Mouse (Mus musculus) MEL (cell line): ENCODE results near the gene Baz2a. TPM values are rescaled to one million over a fixed set of nuclear protein-coding genes. Genes with fewer than 3 reads are reported as not detected.

Experiments
- DNase-seq: peaks from one replicate; pipeline ENCODE4 v3.0.0; 2011; ENCODE audit warnings: low read depth, low spot score
- H3K27ac ChIP-seq: 2 replicates; pipeline ENCODE4 v1.5.1; 2012; ENCODE audit warnings: low read depth, mild to moderate bottlenecking, control low read depth, low read length, moderate library complexity; ENCODE audit not compliant: control insufficient read depth
- H3K27me3 ChIP-seq, 2 experiments: fragments of 150-350 bp in 1 of 2; sonication (generic) in 1 of 2; 2 replicates each; pipeline ENCODE4 v1.6.1; 2012; ENCODE audit warnings: low read length in 2 of 2, mild to moderate bottlenecking in 2 of 2, improper control_type of control experiment in 1 of 2, moderate library complexity in 1 of 2; ENCODE audit not compliant: insufficient read depth in 2 of 2, control insufficient read depth in 1 of 2
- H3K36me3 ChIP-seq, 2 experiments: 2 replicates each; pipeline ENCODE4 v1.6.1; 2012 to 2014; ENCODE audit warnings: low read length in 2 of 2, improper control_type of control experiment in 1 of 2, inconsistent platforms in 1 of 2, mild to moderate bottlenecking in 1 of 2; ENCODE audit not compliant: insufficient read depth in 2 of 2, control insufficient read depth in 1 of 2
- H3K4me1 ChIP-seq, 2 experiments: fragments of 150-350 bp in 1 of 2; sonication (generic) in 1 of 2; 2 replicates each; pipeline ENCODE4 v1.6.1; 2012; ENCODE audit warnings: low read length in 2 of 2, improper control_type of control experiment in 1 of 2, mild to moderate bottlenecking in 1 of 2; ENCODE audit not compliant: insufficient read depth in 2 of 2, control insufficient read depth in 1 of 2
- H3K4me3 ChIP-seq, 2 experiments: fragments of 150-350 bp in 1 of 2; sonication (generic) in 1 of 2; 2 replicates each; pipeline ENCODE4 v1.5.1; 2012; ENCODE audit warnings: low read depth in 2 of 2, low read length in 2 of 2, mild to moderate bottlenecking in 2 of 2, moderate library complexity in 2 of 2, control low read depth in 1 of 2, improper control_type of control experiment in 1 of 2; ENCODE audit not compliant: control insufficient read depth in 1 of 2, insufficient read depth in 1 of 2
- H3K79me2 ChIP-seq: 2 replicates; pipeline ENCODE4 v1.6.1; 2012; ENCODE audit warnings: mild to moderate bottlenecking, low read length, moderate library complexity; ENCODE audit not compliant: control insufficient read depth, poor library complexity, insufficient read depth
- H3K9ac ChIP-seq: 2 replicates; pipeline ENCODE4 v1.6.1; 2012; ENCODE audit warnings: low read depth, mild to moderate bottlenecking, control low read depth, low read length, moderate library complexity; ENCODE audit not compliant: control insufficient read depth, poor library complexity, severe bottlenecking
- H3K9me3 ChIP-seq: fragments of 150-350 bp; sonication (generic); replicated peaks from 2 replicates; pipeline ENCODE4 v1.6.1; 2012; ENCODE audit warnings: mild to moderate bottlenecking, low read length, improper control_type of control experiment, moderate library complexity; ENCODE audit not compliant: insufficient read depth
- BHLHE40 ChIP-seq: IDR thresholded peaks from 2 replicates; pipeline ENCODE4 v1.6.1; 2012; ENCODE audit warnings: low read depth, mild to moderate bottlenecking, inconsistent platforms, low read length, improper control_type of control experiment, borderline replicate concordance
- CHD1 ChIP-seq: IDR thresholded peaks from 2 replicates; pipeline ENCODE4 v1.6.1; 2012; ENCODE audit warnings: low read depth, mild to moderate bottlenecking, inconsistent platforms, low read length, improper control_type of control experiment
- CHD2 ChIP-seq: IDR thresholded peaks from 2 replicates; pipeline ENCODE4 v1.6.1; 2011; ENCODE audit warnings: low read length, improper control_type of control experiment
- CTCF ChIP-seq, 3 experiments: IDR thresholded peaks in 2 of 3; conservative IDR thresholded peaks in 1 of 3; 2 replicates each; pipeline ENCODE4 v1.5.1; 2011 to 2012; ENCODE audit warnings: low read length in 3 of 3, low read depth in 2 of 3, mild to moderate bottlenecking in 2 of 3, improper control_type of control experiment in 1 of 3, inconsistent platforms in 1 of 3, mixed read lengths in 1 of 3, moderate library complexity in 1 of 3; ENCODE audit not compliant: control insufficient read depth in 1 of 3, insufficient read depth in 1 of 3, poor library complexity in 1 of 3, severe bottlenecking in 1 of 3
- E2F4 ChIP-seq: IDR thresholded peaks from 2 replicates; pipeline ENCODE4 v1.6.1; 2011; ENCODE audit warnings: low read depth, low read length, improper control_type of control experiment, borderline replicate concordance
- ELF1 ChIP-seq: IDR thresholded peaks from 2 replicates; pipeline ENCODE4 v1.6.1; 2014; ENCODE audit warnings: low read depth, mild to moderate bottlenecking, inconsistent platforms, low read length, improper control_type of control experiment, moderate library complexity
- EP300 ChIP-seq, 2 experiments: IDR thresholded peaks; 2 replicates each; pipeline ENCODE4 v1.6.1; 2011; ENCODE audit warnings: improper control_type of control experiment in 2 of 2, low read length in 2 of 2, low read depth in 1 of 2, mild to moderate bottlenecking in 1 of 2
- ETS1 ChIP-seq: IDR thresholded peaks from 2 replicates; pipeline ENCODE4 v1.6.1; 2012; ENCODE audit warnings: low read depth, mild to moderate bottlenecking, inconsistent platforms, low read length, improper control_type of control experiment, moderate library complexity
- GABPA ChIP-seq: IDR thresholded peaks from 2 replicates; pipeline ENCODE4 v1.6.1; 2012; ENCODE audit warnings: low read depth, mild to moderate bottlenecking, inconsistent platforms, low read length, improper control_type of control experiment, moderate library complexity
- KAT2A ChIP-seq: conservative IDR thresholded peaks from 2 replicates; pipeline ENCODE4 v1.6.1; 2012; ENCODE audit warnings: low read depth, low read length, improper control_type of control experiment, inconsistent platforms
- MAFK ChIP-seq: IDR thresholded peaks from 2 replicates; pipeline ENCODE4 v1.6.1; 2011; ENCODE audit warnings: low read depth, mild to moderate bottlenecking, low read length, improper control_type of control experiment, borderline replicate concordance
- MAX ChIP-seq: IDR thresholded peaks from 2 replicates; pipeline ENCODE4 v1.6.1; 2011; ENCODE audit warnings: low read length, improper control_type of control experiment
- MAZ ChIP-seq: IDR thresholded peaks from 2 replicates; pipeline ENCODE4 v1.6.1; 2012; ENCODE audit warnings: low read depth, mild to moderate bottlenecking, inconsistent platforms, low read length, improper control_type of control experiment
- MEF2A ChIP-seq: IDR thresholded peaks from 2 replicates; pipeline ENCODE4 v1.6.1; 2014; ENCODE audit warnings: low read depth, mild to moderate bottlenecking, inconsistent platforms, low read length, improper control_type of control experiment; ENCODE audit not compliant: poor library complexity, insufficient replicate concordance, severe bottlenecking; ENCODE audit errors: extremely low read depth
- MXI1 ChIP-seq: IDR thresholded peaks from 2 replicates; pipeline ENCODE4 v1.6.1; 2011; ENCODE audit warnings: mild to moderate bottlenecking, low read depth, low read length, improper control_type of control experiment
- MYC ChIP-seq: IDR thresholded peaks from 2 replicates; pipeline ENCODE4 v1.6.1; 2011; ENCODE audit warnings: low read depth, mild to moderate bottlenecking, low read length, improper control_type of control experiment, moderate library complexity
- POLR2AphosphoS2 ChIP-seq: IDR thresholded peaks from 2 replicates; pipeline ENCODE4 v1.6.1; 2011; ENCODE audit warnings: low read length, improper control_type of control experiment
- RAD21 ChIP-seq: IDR thresholded peaks from 2 replicates; pipeline ENCODE4 v1.6.1; 2011; ENCODE audit warnings: mild to moderate bottlenecking, low read depth, low read length, improper control_type of control experiment
- SIN3A ChIP-seq: IDR thresholded peaks from 2 replicates; pipeline ENCODE4 v1.6.1; 2012; ENCODE audit warnings: low read length, improper control_type of control experiment, inconsistent platforms
- SMC3 ChIP-seq: IDR thresholded peaks from 2 replicates; pipeline ENCODE4 v1.6.1; 2011; ENCODE audit warnings: low read depth, low read length, improper control_type of control experiment
- TAL1 ChIP-seq: IDR thresholded peaks from 2 replicates; pipeline ENCODE4 v1.6.1; 2012; ENCODE audit warnings: mild to moderate bottlenecking, inconsistent platforms, low read length, moderate library complexity, mixed read lengths
- TBP ChIP-seq: IDR thresholded peaks from 2 replicates; pipeline ENCODE4 v1.8.0; 2011; ENCODE audit warnings: low read depth, low read length, improper control_type of control experiment
- TCF12 ChIP-seq: IDR thresholded peaks from 2 replicates; pipeline ENCODE4 v1.6.1; 2014; ENCODE audit warnings: low read depth, mild to moderate bottlenecking, inconsistent platforms, low read length, improper control_type of control experiment, moderate library complexity
- USF2 ChIP-seq, 2 experiments: IDR thresholded peaks; 2 replicates each; pipeline ENCODE4 v1.6.1; 2011 to 2012; ENCODE audit warnings: improper control_type of control experiment in 2 of 2, low read length in 2 of 2, borderline replicate concordance in 1 of 2, inconsistent platforms in 1 of 2, low read depth in 1 of 2, mild to moderate bottlenecking in 1 of 2; ENCODE audit not compliant: insufficient read depth in 1 of 2
- ZC3H11A ChIP-seq: IDR thresholded peaks from 2 replicates; pipeline ENCODE4 v1.6.1; 2012; ENCODE audit warnings: low read depth, mild to moderate bottlenecking, inconsistent platforms, low read length, improper control_type of control experiment
- polyA plus RNA-seq, 2 experiments: library from polyadenylated mRNA; stranded (reverse) in 1 of 2; unstranded in 1 of 2; fragments of >175 nt in 1 of 2; fragments of >200 nt in 1 of 2; gene quantifications; 2 replicates each; pipeline versions ENCODE4 v1.2.1 to v1.2.4; 2012; ENCODE audit warnings: low replicate concordance in 2 of 2, low read depth in 1 of 2; ENCODE audit not compliant: insufficient read length in 2 of 2, insufficient read depth in 1 of 2, missing spikeins in 1 of 2
- total RNA-seq: library from RNA; depleted of rRNA; stranded (reverse); fragments of 300-350 nt; gene quantifications from 2 replicates; pipeline ENCODE4 v1.2.3, GENCODE M21; 2012

The Baz2a gene
- total and polyA plus RNA-seq, 3 experiments = 5.5 to 46.0 (median 33.8) TPM

DNA sequence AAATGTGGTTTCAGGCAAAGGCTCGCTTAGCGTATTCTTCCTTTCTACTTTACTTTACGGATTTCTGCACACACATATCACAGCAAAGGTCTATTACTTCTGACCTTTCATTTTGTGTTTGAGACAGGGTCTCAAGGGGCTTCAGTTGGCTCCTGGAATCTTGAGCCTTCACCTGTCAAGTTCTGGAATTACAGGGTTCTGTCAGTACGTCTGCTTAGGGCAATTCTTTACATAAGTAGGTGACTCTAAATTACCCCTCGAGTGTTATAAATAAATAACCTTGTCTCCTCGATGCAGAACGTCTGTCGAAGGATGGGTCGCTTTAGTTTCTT, 8.9 kb upstream of the Baz2a start:
- Histone ChIP-seq H3K27ac (peak overlapping the region; percentile 89), H3K4me3 (peak overlapping the region; percentile 65 to 66), H3K79me2 (peaks cover 33% of the 10 kb centered on the region), H3K27me3 (no peaks in the 10 kb centered on the region), H3K4me1 (peaks cover 6 to 27% of the 10 kb centered on the region in 2 experiments), H3K36me3 (peaks cover 26 to 34% of the 10 kb centered on the region in 2 experiments), H3K9ac (peak overlapping the region; percentile 77), H3K9me3 (no peaks in the 10 kb centered on the region)
- TF ChIP-seq POLR2AphosphoS2 (peak; percentile 34; the same call in 1 of the 2 replicates), SMC3 (peak; percentile 1), RAD21 (no peak), MYC (no peak), TAL1 (no peak), MXI1 (no peak; the same call in none of the 2 replicates), USF2 (IDR thresholded peaks at IDR 0.05; ENCODE audit: borderline replicate concordance in 1 of 2, insufficient read depth in 1 of 2, low read depth in 1 of 2, low read length in 2 of 2) (no peak), CHD2 (no peak), CHD1 (peak; percentile 94; the same call in 1 of the 2 replicates), ELF1 (no peak), EP300 (IDR thresholded peaks at IDR 0.05; ENCODE audit: low read depth in 1 of 2, low read length in 2 of 2) (peak in 1 of 2 experiments; percentile 63; a peak in 2 of 4 replicates), MEF2A (no peak), CTCF (IDR thresholded peaks at IDR 0.05 in 2 of 3, conservative IDR thresholded peaks at IDR 0.05 in 1 of 3; ENCODE audit: control insufficient read depth in 1 of 3, insufficient read depth in 1 of 3, low read depth in 2 of 3, low read length in 3 of 3, poor library complexity in 1 of 3, severe bottlenecking in 1 of 3) (no peak), TCF12 (peak; percentile 51; the same call in 1 of the 2 replicates), MAFK (no peak), MAZ (no peak; the same call in 1 of the 2 replicates), ZC3H11A (no peak), SIN3A (peak; percentile 45; the same call in 1 of the 2 replicates), MAX (no peak), ETS1 (0 out of 2 replicates have a peak, but pooled peaks have one; percentile 61), TBP (no peak), E2F4 (no peak), KAT2A (no peak; the same call in 1 of the 2 replicates), BHLHE40 (peak; percentile 27; the same call in 1 of the 2 replicates), GABPA (no peak)
- DNase-seq = no peak
